Mouse (Mus musculus): ENCODE data around the gene Hist1h2ag. TPM values are rescaled to one million over a fixed set of nuclear protein-coding genes. Genes with fewer than 3 reads are reported as not detected.
"Not testable (repeated sequence)": the region's sequence is repeated elsewhere in the genome, so short reads cannot be mapped to it uniquely, and the experiment has no call there.

The Hist1h2ag gene
- 141 and 253 TPM in 2 replicates for total RNA-seq (2014; fragmentation: Nextera tagmentation)
- total RNA-seq (2017) = 901 and 1,517 TPM in 2 replicates
- 27.9 and 53.3 TPM in 2 replicates for polyA plus RNA-seq (2012)

DNA sequence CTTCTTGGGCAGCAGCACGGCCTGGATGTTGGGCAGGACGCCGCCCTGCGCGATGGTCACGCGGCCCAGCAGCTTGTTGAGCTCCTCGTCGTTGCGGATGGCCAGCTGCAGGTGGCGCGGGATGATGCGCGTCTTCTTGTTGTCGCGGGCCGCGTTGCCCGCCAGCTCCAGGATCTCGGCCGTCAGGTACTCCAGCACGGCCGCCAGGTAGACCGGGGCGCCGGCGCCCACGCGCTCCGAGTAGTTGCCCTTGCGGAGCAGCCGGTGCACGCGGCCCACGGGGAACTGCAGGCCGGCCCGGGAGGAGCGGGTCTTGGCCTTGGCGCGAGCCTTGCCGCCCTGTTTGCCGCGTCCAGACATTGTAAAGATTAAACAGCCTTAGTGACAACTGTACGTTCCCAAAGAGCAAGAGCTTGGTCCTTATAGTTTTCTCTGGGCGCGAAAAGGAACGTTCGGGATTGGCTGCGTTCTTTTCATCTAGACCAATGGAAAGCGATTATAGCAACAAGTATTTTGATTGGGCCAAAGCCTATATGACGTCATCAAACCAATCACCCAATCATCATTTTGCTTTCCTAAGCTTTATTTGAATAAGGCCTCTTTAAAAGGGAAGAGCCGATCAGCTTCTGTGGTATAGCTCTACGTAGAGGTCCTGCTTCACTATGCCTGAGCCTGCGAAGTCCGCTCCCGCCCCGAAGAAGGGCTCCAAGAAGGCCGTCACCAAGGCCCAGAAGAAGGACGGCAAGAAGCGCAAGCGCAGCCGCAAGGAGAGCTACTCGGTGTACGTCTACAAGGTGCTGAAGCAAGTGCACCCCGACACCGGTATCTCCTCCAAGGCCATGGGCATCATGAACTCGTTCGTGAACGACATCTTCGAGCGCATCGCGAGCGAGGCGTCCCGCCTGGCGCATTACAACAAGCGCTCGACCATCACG is at the start of gene Hist1h2ag, which contains the start of gene Hist1h2bj:
TSS of gene Hist1h2ag (minus strand) at position 377 of the 935 bp plus-strand sequence.
TSS of gene Hist1h2bj (plus strand) at position 647 of the 935 bp plus-strand sequence.
- Histone ChIP-seq H3K4me1 (ENCODE audit: insufficient read depth, low read depth, low read length) (peaks cover 18% of the 10 kb centered on the region), H3K4me3 (ENCODE audit: low read depth, low read length) (peak within 1 kb of the TSS; percentile 60; the same call in 1 of the 2 replicates)
- H3K9me3 ChIP-seq (replicated peaks); H3K27me3 ChIP-seq (ENCODE audit: insufficient read depth, low read length); H3K36me3 ChIP-seq (replicated peaks): not testable (repeated sequence)
- peak; percentile 71 for ATAC-seq (ENCODE audit: extremely low read depth, insufficient number of reproducible peaks, low FRiP score, poor library complexity, severe bottlenecking)
- TF ChIP-seq POLR2AphosphoS5 (IDR thresholded peaks at IDR 0.05; ENCODE audit: insufficient replicate concordance, low read depth, low read length) = peak; percentile 99
- DNase-seq (ENCODE audit: low spot score) = peak; percentile 81

DNA sequence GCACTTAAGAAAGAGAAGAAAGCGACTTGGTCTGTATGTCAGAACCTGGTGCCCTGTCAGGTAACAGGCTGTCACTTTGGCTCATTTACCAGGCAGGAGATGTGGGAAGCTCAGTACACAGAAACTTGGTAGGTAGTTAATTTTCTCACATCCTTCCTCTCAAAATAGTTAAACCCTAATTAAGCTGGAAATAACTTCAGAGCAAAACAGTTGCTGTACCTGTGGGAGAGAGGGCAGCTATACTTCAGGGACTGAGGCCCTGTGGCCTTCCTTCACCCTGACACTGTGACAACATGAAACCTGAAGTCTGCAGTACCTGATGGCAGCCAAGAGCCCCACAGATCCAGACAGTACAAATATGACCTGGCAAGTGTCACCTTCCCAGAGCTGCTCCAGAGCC is 41.4 kb upstream of the Hist1h2ag start, which contains the start of gene Vmn1r188:
TSS of gene Vmn1r188 (plus strand) at position 301 of the 400 bp plus-strand sequence.
- H3K4me3 ChIP-seq (ENCODE audit: low read depth, low read length); H3K36me3 ChIP-seq (replicated peaks); DNase-seq (ENCODE audit: low spot score); H3K9me3 ChIP-seq (replicated peaks); H3K4me1 ChIP-seq (ENCODE audit: insufficient read depth, low read depth, low read length); ATAC-seq (ENCODE audit: extremely low read depth, insufficient number of reproducible peaks, low FRiP score, poor library complexity, severe bottlenecking); H3K27me3 ChIP-seq (ENCODE audit: insufficient read depth, low read length): not testable (repeated sequence)

DNA sequence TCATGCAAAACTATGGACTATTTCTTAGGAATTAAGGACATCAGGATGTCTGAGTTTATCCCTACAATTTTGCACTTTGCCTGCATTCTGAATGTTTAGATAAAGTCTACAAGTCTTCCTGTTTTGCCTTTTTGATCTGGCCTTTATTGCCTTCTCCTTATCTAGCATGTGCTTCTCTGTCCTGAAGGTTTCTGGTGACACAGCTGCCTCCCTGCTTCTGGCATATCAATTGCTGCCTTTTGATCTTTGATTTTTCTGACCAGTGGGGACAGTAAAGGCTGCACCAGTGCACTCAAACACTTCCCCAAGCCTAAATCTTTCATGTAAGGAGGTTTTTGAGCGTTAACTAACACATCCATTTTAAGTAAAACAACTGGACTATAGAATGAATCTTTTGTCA is 20.7 kb upstream of the Hist1h2ag start:
- no peak for DNase-seq (ENCODE audit: low spot score)
- Histone ChIP-seq H3K4me3 (ENCODE audit: low read depth, low read length) (no peak overlapping the region), H3K9me3 (replicated peaks) (no peaks in the 10 kb centered on the region), H3K4me1 (ENCODE audit: insufficient read depth, low read depth, low read length) (no peaks in the 10 kb centered on the region), H3K36me3 (replicated peaks) (no peaks in the 10 kb centered on the region), H3K27me3 (ENCODE audit: insufficient read depth, low read length) (peaks cover 9% of the 10 kb centered on the region; the same call in 1 of the 2 replicates)
- ATAC-seq (ENCODE audit: extremely low read depth, insufficient number of reproducible peaks, low FRiP score, poor library complexity, severe bottlenecking) = no peak
- TF ChIP-seq TAL1 (conservative IDR thresholded peaks at IDR 0.05; ENCODE audit: low read depth, low read length) (no peak), CTCF (IDR thresholded peaks at IDR 0.05; ENCODE audit: low read depth, low read length) (no peak), POLR2AphosphoS5 (IDR thresholded peaks at IDR 0.05; ENCODE audit: insufficient replicate concordance, low read depth, low read length) (no peak), GATA1 (IDR thresholded peaks at IDR 0.05; ENCODE audit: borderline replicate concordance, low read length) (no peak), GATA2 (IDR thresholded peaks at IDR 0.05; ENCODE audit: borderline replicate concordance, low read depth, low read length) (no peak)

DNA sequence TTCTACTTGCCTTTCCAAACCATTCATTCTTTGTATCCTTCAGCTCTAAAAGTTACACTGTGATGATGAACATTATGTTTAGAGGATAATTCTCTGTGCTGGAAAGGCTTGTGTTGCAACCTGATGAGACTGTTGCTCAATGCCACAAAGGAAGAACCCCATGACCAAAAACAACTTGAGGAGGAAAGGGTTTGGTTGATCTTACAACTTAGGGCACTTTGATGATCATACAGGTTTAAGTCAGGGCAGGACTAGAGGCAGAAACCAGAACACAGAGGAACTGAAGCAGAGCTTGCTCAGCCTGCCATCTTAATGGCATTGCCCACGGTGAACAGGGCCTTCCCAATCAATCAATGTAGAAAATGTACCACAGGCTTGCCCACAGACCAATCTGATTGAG is 18.7 kb upstream of the Hist1h2ag start:
- H3K9me3 ChIP-seq (replicated peaks) = no peaks in the 10 kb centered on the region
- H3K36me3 ChIP-seq (replicated peaks) = no peaks in the 10 kb centered on the region
- no peaks in the 10 kb centered on the region for H3K4me1 ChIP-seq (ENCODE audit: insufficient read depth, low read depth, low read length)
- ATAC-seq (ENCODE audit: extremely low read depth, insufficient number of reproducible peaks, low FRiP score, poor library complexity, severe bottlenecking) (no peak), DNase-seq (ENCODE audit: low spot score) (no peak)
- no peak overlapping the region for H3K4me3 ChIP-seq (ENCODE audit: low read depth, low read length)
- TF ChIP-seq GATA1 (IDR thresholded peaks at IDR 0.05; ENCODE audit: borderline replicate concordance, low read length) (no peak), GATA2 (IDR thresholded peaks at IDR 0.05; ENCODE audit: borderline replicate concordance, low read depth, low read length) (no peak), TAL1 (conservative IDR thresholded peaks at IDR 0.05; ENCODE audit: low read depth, low read length) (no peak), POLR2AphosphoS5 (IDR thresholded peaks at IDR 0.05; ENCODE audit: insufficient replicate concordance, low read depth, low read length) (no peak), CTCF (IDR thresholded peaks at IDR 0.05; ENCODE audit: low read depth, low read length) (no peak)
- peaks cover 9% of the 10 kb centered on the region; the same call in 1 of the 2 replicates for H3K27me3 ChIP-seq (ENCODE audit: insufficient read depth, low read length)

DNA sequence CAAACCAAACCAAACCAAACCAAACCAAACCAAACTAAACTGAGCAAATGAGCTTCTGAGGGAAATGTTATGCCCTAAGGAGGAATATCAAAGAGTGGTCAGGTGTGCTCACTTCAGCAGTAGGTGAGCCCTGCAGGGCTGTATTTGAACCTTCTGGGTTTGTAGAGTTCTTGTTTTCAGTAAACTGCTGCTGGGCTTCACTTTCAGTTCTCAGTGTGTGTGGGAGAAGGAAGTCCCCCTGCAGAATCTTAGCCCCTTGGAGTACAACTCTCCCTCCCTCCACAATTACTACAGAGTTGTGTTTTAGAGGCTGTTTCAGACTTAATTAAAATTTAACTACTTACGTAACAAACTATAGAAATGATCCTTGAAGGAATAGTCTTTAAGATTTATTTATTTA is 11.0 kb upstream of the Hist1h2ag start:
- ATAC-seq (ENCODE audit: extremely low read depth, insufficient number of reproducible peaks, low FRiP score, poor library complexity, severe bottlenecking) (no peak), DNase-seq (ENCODE audit: low spot score) (no peak)
- no peaks in the 10 kb centered on the region for H3K9me3 ChIP-seq (replicated peaks)
- H3K4me3 ChIP-seq (ENCODE audit: low read depth, low read length) = no peak overlapping the region
- TF ChIP-seq GATA2 (IDR thresholded peaks at IDR 0.05; ENCODE audit: borderline replicate concordance, low read depth, low read length) (no peak), TAL1 (conservative IDR thresholded peaks at IDR 0.05; ENCODE audit: low read depth, low read length) (no peak), POLR2AphosphoS5 (IDR thresholded peaks at IDR 0.05; ENCODE audit: insufficient replicate concordance, low read depth, low read length) (no peak), GATA1 (IDR thresholded peaks at IDR 0.05; ENCODE audit: borderline replicate concordance, low read length) (no peak)
- peaks cover 24% of the 10 kb centered on the region for H3K4me1 ChIP-seq (ENCODE audit: insufficient read depth, low read depth, low read length)
- peaks cover 10% of the 10 kb centered on the region; the same call in 1 of the 2 replicates for H3K27me3 ChIP-seq (ENCODE audit: insufficient read depth, low read length)
- H3K36me3 ChIP-seq (replicated peaks) = no peaks in the 10 kb centered on the region

DNA sequence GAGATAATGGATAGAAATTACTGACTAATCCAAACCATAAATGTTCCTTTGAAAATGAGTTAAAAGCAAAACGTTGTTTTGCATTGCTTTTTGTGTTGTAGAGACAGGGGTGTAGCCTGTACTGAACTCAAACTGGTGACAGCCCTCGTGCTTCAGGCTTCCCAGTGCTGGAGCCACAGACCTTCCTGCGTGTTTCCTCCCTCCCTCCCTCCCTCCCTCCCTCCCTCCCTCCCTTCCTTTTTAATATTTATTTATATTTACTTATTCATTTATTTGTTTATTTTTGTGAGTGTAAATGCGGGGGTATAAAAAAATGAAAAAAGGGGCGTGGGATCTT is 8.7 kb upstream of the Hist1h2ag start:
- H3K4me1 ChIP-seq (ENCODE audit: insufficient read depth, low read depth, low read length) = peaks cover 28% of the 10 kb centered on the region
- no peak for DNase-seq (ENCODE audit: low spot score)
- H3K4me3 ChIP-seq (ENCODE audit: low read depth, low read length) = peak overlapping the region; percentile 70
- H3K36me3 ChIP-seq (replicated peaks) = no peaks in the 10 kb centered on the region
- TF ChIP-seq CTCF (IDR thresholded peaks at IDR 0.05; ENCODE audit: low read depth, low read length) (no peak), GATA1 (IDR thresholded peaks at IDR 0.05; ENCODE audit: borderline replicate concordance, low read length) (no peak), TAL1 (conservative IDR thresholded peaks at IDR 0.05; ENCODE audit: low read depth, low read length) (no peak), POLR2AphosphoS5 (IDR thresholded peaks at IDR 0.05; ENCODE audit: insufficient replicate concordance, low read depth, low read length) (no peak), GATA2 (IDR thresholded peaks at IDR 0.05; ENCODE audit: borderline replicate concordance, low read depth, low read length) (no peak)
- H3K27me3 ChIP-seq (ENCODE audit: insufficient read depth, low read length) = peaks cover 10% of the 10 kb centered on the region; the same call in 1 of the 2 replicates
- no peak for ATAC-seq (ENCODE audit: extremely low read depth, insufficient number of reproducible peaks, low FRiP score, poor library complexity, severe bottlenecking)
- H3K9me3 ChIP-seq (replicated peaks) = no peaks in the 10 kb centered on the region

Data from G1E (cell line).